Mouse (Mus musculus) heart, postnatal 36 days (tissue): ENCODE measurements around the gene Olfr1537. TPM values are rescaled to one million over a fixed set of nuclear protein-coding genes. Genes with fewer than 3 reads are reported as not detected.

Experiments used
- DNase-seq, 2 experiments: peaks; one replicate each; pipeline ENCODE4 v3.0.0; 2021 to 2022
- intact Hi-C: fragments of 180-260 bp; cut with DNase I; formaldehyde crosslinking; loops from one replicate; pipeline ENCODE4 v1.15.1; 2025
- total RNA-seq, 2 experiments: library from RNA; stranded (reverse); gene quantifications; 2 replicates each; pipeline ENCODE4 v1.2.3; 2021

The Olfr1537 gene
- not detected for total RNA-seq

- intact Hi-C loops = no loop called here
Observed at GRCm38 (mm10) chr9:39249894-39250293, at the start of gene Olfr1537. Olfr1537 (minus strand) TSS chr9:39249994.

GRCm38 (mm10) chr9:39287136-39287535 lies 37.3 kb upstream of the Olfr1537 start:
- no peak for DNase-seq
- intact Hi-C loops = no loop called here

More at GRCm38 (mm10) chr9:39249894-39250293, at the start of gene Olfr1537:
- DNase-seq = no peak

GRCm38 (mm10) chr9:39276718-39277117 lies 26.9 kb upstream of the Olfr1537 start, which contains the start of gene Olfr945:
Olfr945 (minus strand) TSS chr9:39276818.
- intact Hi-C loops = no loop called here
- no peak for DNase-seq

DNA sequence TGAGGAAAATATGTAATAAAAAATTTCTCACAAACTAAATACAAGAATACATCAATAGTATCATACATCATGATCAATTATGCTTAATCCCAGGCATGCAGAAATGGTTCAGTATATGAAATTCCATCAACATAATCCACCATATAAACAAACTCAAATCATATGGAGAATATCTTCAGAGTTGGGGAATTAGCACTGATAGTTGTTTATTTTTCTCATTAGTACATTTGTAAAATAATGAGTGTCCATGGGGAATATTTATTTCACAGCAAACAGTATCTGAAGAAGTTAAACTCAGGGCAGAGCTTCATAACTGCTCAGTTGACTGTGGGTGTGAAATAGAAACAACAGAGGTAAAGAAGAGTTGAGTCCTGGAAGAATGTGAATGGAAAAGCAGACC lies 48.2 kb downstream of the Olfr1537 start, which contains the start of gene Olfr944:
TSS of gene Olfr944 (plus strand) at position 301 of the 400 bp plus-strand sequence.
- DNase-seq = no peak
- intact Hi-C loops = no loop called here

Other genes starting within 250 kb of the Olfr1537 start
- gene Olfr146, start 226.6 kb downstream of the Olfr1537 start, total RNA-seq = not detected
- not detected for gene Olfr937, start 185.0 kb downstream of the Olfr1537 start, total RNA-seq
- gene Olfr938, start 171.1 kb downstream of the Olfr1537 start, total RNA-seq = not detected
- gene Olfr27, start 121.9 kb downstream of the Olfr1537 start, total RNA-seq = not detected
- not detected for gene Olfr943, start 83.7 kb downstream of the Olfr1537 start, total RNA-seq
- not detected for gene Olfr944, start 48.1 kb downstream of the Olfr1537 start, total RNA-seq
- gene Olfr945, start 26.8 kb upstream of the Olfr1537 start, total RNA-seq = not detected
- not detected for gene Olfr948, start 76.1 kb upstream of the Olfr1537 start, total RNA-seq
- not detected for gene Olfr951, start 137.4 kb upstream of the Olfr1537 start, total RNA-seq
- gene Olfr952, start 177.2 kb upstream of the Olfr1537 start, total RNA-seq = not detected
- gene Olfr954, start 206.7 kb upstream of the Olfr1537 start, total RNA-seq = not detected
- not detected for gene Olfr955, start 221.9 kb upstream of the Olfr1537 start, total RNA-seq
- not detected for gene Olfr44, start 244.0 kb upstream of the Olfr1537 start, total RNA-seq